Mouse (Mus musculus) liver (tissue): ENCODE results near the gene Smok2b.
"Not testable (repeated sequence)": the region's sequence is repeated elsewhere in the genome, so short reads cannot be mapped to it uniquely, and the experiment has no call there.

ENCODE experiments used
- DNase-seq: peaks from one replicate; pipeline ENCODE4 v3.0.0-alpha.2; 2020; ENCODE audit warnings: mixed read lengths

The Smok2b gene

DNA sequence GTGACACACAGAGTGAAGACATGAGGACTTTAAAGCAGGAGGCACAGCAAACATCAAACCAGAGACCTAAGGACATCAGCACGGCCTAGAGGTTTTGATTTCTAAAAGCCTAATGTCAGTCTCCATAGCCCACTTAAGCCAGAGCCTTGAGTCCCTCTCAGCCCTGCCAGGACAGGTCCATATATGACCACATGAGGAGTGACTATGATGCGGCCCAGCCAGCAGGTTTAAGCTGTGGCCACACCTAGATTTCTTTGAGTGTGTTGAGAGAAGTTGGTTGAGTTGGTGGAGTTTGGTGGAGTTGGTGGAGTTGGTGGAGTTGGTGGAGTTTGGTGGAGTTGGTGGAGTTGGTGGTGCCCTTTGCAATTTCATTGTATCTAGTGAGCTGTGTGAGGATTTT lies at the start of gene Smok2b:
TSS of gene Smok2b (plus strand) at position 301 of the 400 bp plus-strand sequence.
- DNase-seq = not testable (repeated sequence)

DNA sequence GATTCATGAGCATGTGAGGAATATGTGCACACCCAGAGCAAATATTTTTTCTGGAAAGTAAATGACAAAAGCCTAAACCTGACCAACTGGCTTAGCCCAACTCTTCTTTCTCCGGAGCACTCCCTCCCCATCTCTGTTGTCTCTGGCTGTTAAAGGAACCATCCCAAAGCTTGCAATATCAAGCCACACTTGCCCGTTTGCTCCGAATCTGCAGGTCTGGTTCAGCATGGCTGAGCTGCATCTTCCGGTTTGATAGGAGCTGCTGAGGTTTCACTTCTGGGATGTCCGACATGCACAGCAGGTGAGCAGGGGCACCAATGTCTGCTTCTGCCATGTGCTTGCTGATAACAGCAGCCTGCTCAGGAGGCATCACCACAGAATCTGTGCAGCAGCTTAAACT lies 49.6 kb upstream of the Smok2b start:
- not testable (repeated sequence) for DNase-seq

GRCm38 (mm10) chr17:13182712-13183111 lies 47.3 kb upstream of the Smok2b start:
- DNase-seq = not testable (repeated sequence)

DNA sequence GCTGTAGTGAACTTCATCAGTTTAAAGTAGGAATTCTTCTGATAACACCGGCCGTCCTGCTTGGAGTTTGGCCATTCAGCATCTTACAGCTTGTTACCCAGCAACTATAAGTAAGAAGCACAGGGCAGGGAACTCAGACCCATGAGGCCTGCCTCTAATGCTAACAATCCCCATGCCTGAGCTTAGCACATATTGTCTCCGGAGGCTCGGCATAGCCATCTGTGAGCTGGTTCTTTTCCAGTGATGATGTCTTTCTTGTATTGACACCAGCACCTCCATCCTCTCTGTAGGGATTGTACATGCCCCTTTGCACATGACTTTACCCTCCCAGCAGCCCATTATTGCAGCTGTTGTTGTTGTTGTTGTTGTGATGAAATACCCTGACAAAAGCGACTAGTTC lies 45.5 kb upstream of the Smok2b start:
- not testable (repeated sequence) for DNase-seq

GRCm38 (mm10) chr17:13186541-13186940 lies 43.5 kb upstream of the Smok2b start:
- not testable (repeated sequence) for DNase-seq

DNA sequence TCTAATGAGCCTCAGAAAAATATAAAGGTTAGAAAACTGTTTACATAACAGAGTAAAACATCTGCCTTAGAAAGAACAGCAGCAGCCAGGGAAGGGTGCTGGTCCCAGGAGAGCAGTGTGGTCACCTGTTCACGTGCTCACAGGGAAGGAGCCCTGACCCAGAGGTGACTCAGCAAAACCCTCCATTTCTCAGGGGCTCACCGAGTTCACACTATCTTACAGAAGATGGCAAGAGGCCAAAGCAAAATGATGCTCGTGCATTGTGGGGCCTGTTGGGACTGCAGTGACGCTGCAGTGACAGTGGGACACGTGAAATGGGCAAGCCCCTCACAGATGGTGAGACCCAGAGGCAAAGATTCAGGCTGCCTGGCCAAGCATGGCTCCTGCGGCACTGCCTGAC lies 42.4 kb upstream of the Smok2b start:
- DNase-seq = not testable (repeated sequence)

DNA sequence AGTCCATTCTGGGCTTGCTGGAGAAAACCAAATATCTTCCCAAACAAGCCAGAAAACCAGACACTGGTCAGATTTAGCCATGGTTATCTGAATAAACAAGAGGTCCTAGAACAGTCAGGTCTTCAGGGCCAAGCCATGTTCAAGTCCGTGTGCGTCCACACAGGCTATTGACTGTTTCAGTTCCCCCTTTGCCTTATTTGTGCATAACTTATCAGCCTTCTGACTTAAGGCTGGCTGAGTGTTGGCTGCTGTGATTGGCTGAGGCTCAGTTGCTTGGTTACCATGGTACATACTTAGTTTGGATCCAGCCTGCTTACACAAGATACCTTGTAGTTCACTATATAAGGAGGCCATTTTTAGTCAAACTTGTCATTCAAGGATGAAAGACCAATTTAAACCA lies 41.2 kb upstream of the Smok2b start:
- DNase-seq = not testable (repeated sequence)

- not testable (repeated sequence) for DNase-seq
Observed at GRCm38 (mm10) chr17:13190836-13191583, 39.0 kb upstream of the Smok2b start.

DNA sequence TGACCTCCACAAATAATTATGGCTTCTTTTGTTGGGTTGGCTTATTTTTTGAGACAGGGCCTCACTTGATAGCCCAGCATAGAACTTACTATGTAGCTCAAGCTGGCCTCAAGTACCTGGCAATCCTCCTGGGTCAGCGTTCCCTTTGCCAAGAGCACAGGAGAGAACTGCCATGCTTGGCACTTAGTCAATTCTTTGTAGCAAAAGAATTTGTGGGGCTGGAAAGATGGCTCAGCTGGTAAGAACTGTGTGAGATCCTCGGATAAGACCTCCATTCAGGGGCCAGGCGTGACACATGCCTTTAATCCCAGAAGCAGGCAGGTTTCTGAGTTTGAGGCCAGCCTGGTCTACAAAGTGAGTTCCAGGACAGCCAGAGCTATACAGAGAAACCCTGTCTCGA lies 33.6 kb upstream of the Smok2b start:
- not testable (repeated sequence) for DNase-seq

DNA sequence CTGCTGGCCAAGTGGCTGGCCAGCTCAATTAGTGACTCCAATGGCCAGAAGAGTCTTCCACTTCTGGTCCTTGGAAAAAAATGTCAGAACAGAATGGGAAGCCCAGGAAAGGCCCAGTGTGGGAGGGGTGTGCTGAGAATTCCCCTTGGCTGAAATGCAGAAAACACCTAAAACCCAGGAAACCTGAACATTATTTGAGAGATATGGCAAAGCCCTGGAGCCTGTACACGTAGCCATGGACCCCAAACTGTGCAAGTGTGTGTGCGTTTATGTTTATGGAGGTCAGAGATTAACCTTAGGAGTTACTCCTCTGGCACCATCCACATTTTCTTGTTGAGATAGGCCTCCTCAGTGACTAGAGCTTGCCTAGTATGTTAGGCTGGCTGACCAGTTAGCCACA lies 31.2 kb upstream of the Smok2b start:
- DNase-seq = not testable (repeated sequence)

- DNase-seq = not testable (repeated sequence)
Observed at GRCm38 (mm10) chr17:13199880-13200409, 30.1 kb upstream of the Smok2b start.

GRCm38 (mm10) chr17:13201551-13201950 lies 28.5 kb upstream of the Smok2b start:
- not testable (repeated sequence) for DNase-seq

DNA sequence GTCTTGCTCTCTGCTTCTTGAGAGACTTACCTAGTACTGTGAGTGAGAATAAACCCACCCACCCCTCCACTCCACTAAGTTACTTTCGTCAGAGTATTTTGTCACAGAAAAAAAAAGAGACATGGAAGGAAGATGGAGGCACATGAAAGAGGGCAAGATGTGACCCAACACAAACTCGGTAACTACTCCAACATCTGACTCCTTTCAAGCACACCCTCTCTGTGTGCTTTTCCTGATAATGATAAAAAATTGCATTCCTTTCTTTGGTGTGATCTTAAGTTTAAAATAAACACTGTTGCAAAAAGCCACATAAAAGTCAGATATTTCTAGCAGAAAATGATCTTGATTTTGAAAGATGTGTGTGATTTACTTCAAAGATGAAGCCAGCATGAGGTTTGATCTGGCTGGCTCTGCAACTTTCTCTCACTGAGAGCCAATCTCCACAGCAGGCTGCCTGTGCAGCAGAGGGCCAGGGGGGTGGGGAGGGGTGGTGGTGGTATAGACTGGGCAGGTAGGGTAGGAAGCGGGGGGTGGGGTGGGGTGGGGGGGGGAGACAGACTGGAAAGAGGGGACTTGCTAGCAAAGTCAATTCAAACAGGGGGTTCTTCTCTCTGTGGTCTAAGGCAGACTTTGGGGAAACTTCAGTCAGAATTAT lies 27.5 kb upstream of the Smok2b start:
- DNase-seq = not testable (repeated sequence)

- not testable (repeated sequence) for DNase-seq
Observed at GRCm38 (mm10) chr17:13205247-13205646, 24.8 kb upstream of the Smok2b start.

GRCm38 (mm10) chr17:13206491-13206890 lies 23.6 kb upstream of the Smok2b start:
- DNase-seq = no peak

DNA sequence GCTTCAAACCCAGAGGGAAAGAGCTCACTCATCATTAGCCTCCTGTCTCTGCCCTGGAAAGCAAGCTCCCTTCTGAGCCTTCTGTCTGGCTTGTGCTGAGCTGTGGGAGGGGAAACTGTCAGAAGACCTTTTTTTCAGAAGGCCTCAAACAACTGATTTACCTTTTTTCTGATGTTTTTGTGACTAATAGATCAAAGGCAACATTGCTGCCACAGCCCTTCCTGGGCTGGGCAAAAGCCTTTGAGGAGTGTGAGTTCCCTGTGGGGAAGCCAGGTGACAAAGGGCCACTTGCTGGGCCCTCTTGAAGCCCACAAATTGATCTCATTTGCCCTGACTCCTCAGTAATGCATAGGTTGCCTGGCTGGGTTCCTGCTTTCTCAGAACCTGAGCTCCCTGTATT lies 21.6 kb upstream of the Smok2b start:
- DNase-seq = not testable (repeated sequence)

- DNase-seq = no peak
Observed at GRCm38 (mm10) chr17:13212136-13212850, 17.8 kb upstream of the Smok2b start.

DNA sequence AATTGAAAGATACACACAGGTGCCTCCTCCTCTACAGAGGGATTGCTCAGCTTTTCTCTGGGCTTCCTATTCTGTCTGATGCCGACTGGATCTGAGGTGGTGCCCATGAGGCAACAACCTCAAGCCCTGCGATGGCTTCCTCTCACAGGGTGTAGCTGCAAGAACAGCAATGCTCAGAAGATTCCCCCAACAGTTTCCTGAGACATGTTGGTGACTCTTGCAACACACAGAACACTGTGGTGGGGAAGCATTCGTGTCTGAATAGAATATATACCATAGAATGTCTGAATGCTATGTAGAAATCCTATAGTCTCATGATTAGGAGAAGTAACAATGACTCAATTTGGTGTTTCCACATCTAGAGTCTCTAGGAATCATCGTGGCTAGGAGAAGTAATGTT lies 15.9 kb upstream of the Smok2b start:
- DNase-seq = no peak

GRCm38 (mm10) chr17:13215595-13215994 lies 14.5 kb upstream of the Smok2b start:
- no peak for DNase-seq

GRCm38 (mm10) chr17:13220888-13221287 lies 9.2 kb upstream of the Smok2b start, which contains the start of gene Smok2a:
TSS of gene Smok2a (plus strand) at chr17:13221188.
- no peak for DNase-seq

DNA sequence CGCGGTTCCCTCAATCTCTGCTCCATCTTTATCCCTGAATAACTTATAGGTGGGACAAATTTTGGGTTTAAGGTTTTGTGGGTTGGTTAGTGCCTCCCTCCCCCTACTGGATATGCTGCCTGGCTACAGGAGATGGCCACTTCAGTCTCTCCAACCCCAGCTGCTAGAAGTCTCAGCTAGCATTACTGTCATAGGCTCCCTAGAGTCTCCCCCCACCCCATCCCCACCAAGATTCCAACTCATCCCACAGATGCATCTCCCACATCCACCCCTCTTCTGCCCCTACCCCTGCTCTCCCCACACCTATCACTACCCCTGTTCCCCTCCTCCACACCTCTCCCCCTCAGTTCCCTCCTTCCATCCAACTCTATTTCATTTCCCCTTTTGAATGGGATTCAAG lies 8.1 kb upstream of the Smok2b start:
- not testable (repeated sequence) for DNase-seq

DNA sequence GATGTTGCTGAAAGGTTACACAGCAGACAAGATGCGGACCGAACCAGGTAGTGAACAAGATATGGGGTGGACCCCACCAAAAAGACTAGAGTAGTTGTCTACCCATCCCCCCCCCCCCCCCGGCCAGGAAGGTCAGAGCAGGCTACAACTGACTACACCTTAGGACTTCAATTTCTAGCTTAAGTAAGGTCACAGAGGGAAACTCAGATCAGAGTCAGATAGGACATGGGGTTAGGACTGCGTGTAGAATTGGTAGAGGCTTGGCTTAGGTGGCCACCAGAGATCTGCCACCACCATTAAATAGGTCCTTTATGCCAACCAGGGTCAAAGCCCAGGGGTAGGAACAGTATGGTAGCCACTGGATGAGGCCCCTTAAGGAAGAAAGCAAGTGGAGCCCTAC lies 9.4 kb downstream of the Smok2b start:
- DNase-seq = not testable (repeated sequence)
